Mouse (Mus musculus): Measurements from ENCODE around the gene Vmn2r83. TPM values are rescaled to one million over a fixed set of nuclear protein-coding genes. Genes with fewer than 3 reads are reported as not detected.
A peak's percentile ranks its signal among the peaks of the same experiment; 100 is the strongest.
"Not testable (repeated sequence)": the region's sequence is repeated elsewhere in the genome, so short reads cannot be mapped to it uniquely, and the experiment has no call there.

Vmn2r83 gene
- not detected in 2 replicates for polyA plus RNA-seq (2012; rRNA removed)

- TF ChIP-seq POLR2A (IDR thresholded peaks at IDR 0.05; ENCODE audit: low read depth, low read length), result no peak
- no peak for TF ChIP-seq CTCF (IDR thresholded peaks at IDR 0.05; ENCODE audit: extremely low read depth, insufficient read length, insufficient replicate concordance, low read depth, low read length)
- H3K36me3 ChIP-seq (ENCODE audit: control insufficient read depth, insufficient read depth, low read length), result no peaks in the 10 kb centered on the region
Observed at GRCm38 (mm10) chr10:79468431-79468830, at the start of gene Vmn2r83. Gene Vmn2r83 (plus strand): TSS chr10:79468731.

GRCm38 (mm10) chr10:79435141-79435820, 33.2 kb upstream of the Vmn2r83 start:
- H3K4me3 ChIP-seq (ENCODE audit: low read depth, low read length); H3K27ac ChIP-seq (ENCODE audit: insufficient read depth, low read depth, low read length); H3K27me3 ChIP-seq (ENCODE audit: control insufficient read depth, insufficient read depth, low read length); H3K36me3 ChIP-seq (ENCODE audit: control insufficient read depth, insufficient read depth, low read length); H3K4me1 ChIP-seq (ENCODE audit: control insufficient read depth, insufficient read depth, insufficient read length, low read length): not testable (repeated sequence)
- 82% methylated on average over 23 of the region's 23 CpGs for WGBS

More at GRCm38 (mm10) chr10:79468431-79468830, at the start of gene Vmn2r83:
- no peaks in the 10 kb centered on the region for H3K27me3 ChIP-seq (ENCODE audit: control insufficient read depth, insufficient read depth, low read length)
- no peaks in the 10 kb centered on the region for H3K4me1 ChIP-seq (ENCODE audit: control insufficient read depth, insufficient read depth, insufficient read length, low read length)
- no peak within 1 kb of the TSS for H3K27ac ChIP-seq (ENCODE audit: insufficient read depth, low read depth, low read length)
- no peak within 1 kb of the TSS for H3K4me3 ChIP-seq (ENCODE audit: low read depth, low read length)

- TF ChIP-seq CTCF (IDR thresholded peaks at IDR 0.05; ENCODE audit: extremely low read depth, insufficient read length, insufficient replicate concordance, low read depth, low read length) (no peak), POLR2A (IDR thresholded peaks at IDR 0.05; ENCODE audit: low read depth, low read length) (no peak)
- Histone ChIP-seq H3K36me3 (ENCODE audit: control insufficient read depth, insufficient read depth, low read length) (no peaks in the 10 kb centered on the region), H3K4me3 (ENCODE audit: low read depth, low read length) (no peak overlapping the region), H3K4me1 (ENCODE audit: control insufficient read depth, insufficient read depth, insufficient read length, low read length) (no peaks in the 10 kb centered on the region), H3K27ac (ENCODE audit: insufficient read depth, low read depth, low read length) (no peak overlapping the region), H3K27me3 (ENCODE audit: control insufficient read depth, insufficient read depth, low read length) (no peaks in the 10 kb centered on the region)
- 41% methylated on average over 3 of the region's 3 CpGs for WGBS
Observed at GRCm38 (mm10) chr10:79495886-79496285, 27.4 kb downstream of the Vmn2r83 start.

- no peak overlapping the region for H3K4me3 ChIP-seq (ENCODE audit: low read depth, low read length)
- TF ChIP-seq CTCF (IDR thresholded peaks at IDR 0.05; ENCODE audit: extremely low read depth, insufficient read length, insufficient replicate concordance, low read depth, low read length) (no peak), POLR2A (IDR thresholded peaks at IDR 0.05; ENCODE audit: low read depth, low read length) (no peak)
- no peaks in the 10 kb centered on the region for H3K36me3 ChIP-seq (ENCODE audit: control insufficient read depth, insufficient read depth, low read length)
- no peaks in the 10 kb centered on the region for H3K27me3 ChIP-seq (ENCODE audit: control insufficient read depth, insufficient read depth, low read length)
- 23% methylated on average over 2 of the region's 2 CpGs for WGBS
- no peaks in the 10 kb centered on the region for H3K4me1 ChIP-seq (ENCODE audit: control insufficient read depth, insufficient read depth, insufficient read length, low read length)
- H3K27ac ChIP-seq (ENCODE audit: insufficient read depth, low read depth, low read length), result no peak overlapping the region
Observed at GRCm38 (mm10) chr10:79496701-79497288, 28.3 kb downstream of the Vmn2r83 start.

- 21% methylated on average over 6 of the region's 6 CpGs for WGBS
- peaks cover 9% of the 10 kb centered on the region; the same call in 1 of the 2 replicates for H3K4me1 ChIP-seq (ENCODE audit: control insufficient read depth, insufficient read depth, insufficient read length, low read length)
- peaks cover 6% of the 10 kb centered on the region; the same call in 1 of the 2 replicates for H3K36me3 ChIP-seq (ENCODE audit: control insufficient read depth, insufficient read depth, low read length)
- H3K4me3 ChIP-seq (ENCODE audit: low read depth, low read length), result no peak overlapping the region
- H3K27me3 ChIP-seq (ENCODE audit: control insufficient read depth, insufficient read depth, low read length), result no peaks in the 10 kb centered on the region
- H3K27ac ChIP-seq (ENCODE audit: insufficient read depth, low read depth, low read length), result peak overlapping the region; percentile 60
- 0 out of 2 replicates have a peak, but pooled peaks have one; percentile 5 for TF ChIP-seq CTCF (IDR thresholded peaks at IDR 0.05; ENCODE audit: extremely low read depth, insufficient read length, insufficient replicate concordance, low read depth, low read length)
- no peak for TF ChIP-seq POLR2A (IDR thresholded peaks at IDR 0.05; ENCODE audit: low read depth, low read length)
Observed at GRCm38 (mm10) chr10:79502830-79503644, 34.5 kb downstream of the Vmn2r83 start.

GRCm38 (mm10) chr10:79506709-79507108, 38.2 kb downstream of the Vmn2r83 start:
- H3K4me3 ChIP-seq (ENCODE audit: low read depth, low read length), result no peak overlapping the region
- 29% methylated on average over 2 of the region's 2 CpGs for WGBS
- H3K27ac ChIP-seq (ENCODE audit: insufficient read depth, low read depth, low read length), result no peak overlapping the region
- TF ChIP-seq POLR2A (IDR thresholded peaks at IDR 0.05; ENCODE audit: low read depth, low read length), result no peak
- TF ChIP-seq CTCF (IDR thresholded peaks at IDR 0.05; ENCODE audit: extremely low read depth, insufficient read length, insufficient replicate concordance, low read depth, low read length), result no peak
- no peaks in the 10 kb centered on the region for H3K27me3 ChIP-seq (ENCODE audit: control insufficient read depth, insufficient read depth, low read length)
- H3K36me3 ChIP-seq (ENCODE audit: control insufficient read depth, insufficient read depth, low read length), result peaks cover 14% of the 10 kb centered on the region
- H3K4me1 ChIP-seq (ENCODE audit: control insufficient read depth, insufficient read depth, insufficient read length, low read length), result peaks cover 9% of the 10 kb centered on the region; the same call in 1 of the 2 replicates

GRCm38 (mm10) chr10:79524433-79524832, 55.9 kb downstream of the Vmn2r83 start:
- Histone ChIP-seq H3K27ac (ENCODE audit: insufficient read depth, low read depth, low read length) (no peak overlapping the region), H3K27me3 (ENCODE audit: control insufficient read depth, insufficient read depth, low read length) (no peaks in the 10 kb centered on the region), H3K36me3 (ENCODE audit: control insufficient read depth, insufficient read depth, low read length) (peaks cover 53% of the 10 kb centered on the region), H3K4me3 (ENCODE audit: low read depth, low read length) (no peak overlapping the region), H3K4me1 (ENCODE audit: control insufficient read depth, insufficient read depth, insufficient read length, low read length) (0 out of 2 replicates have a peak, but pooled peaks cover 2% of the 10 kb centered on the region)
- WGBS, result 88% methylated on average over 1 of the region's 1 CpGs
- TF ChIP-seq CTCF (IDR thresholded peaks at IDR 0.05; ENCODE audit: extremely low read depth, insufficient read length, insufficient replicate concordance, low read depth, low read length) (no peak), POLR2A (IDR thresholded peaks at IDR 0.05; ENCODE audit: low read depth, low read length) (no peak)

Data from small intestine, adult 2 months (tissue).